Mouse (Mus musculus) hindbrain, embryonic 13.5 days (tissue): Measurements from ENCODE around the gene Foxp4. TPM values are rescaled to one million over a fixed set of nuclear protein-coding genes. Genes with fewer than 3 reads are reported as not detected.
A peak's percentile ranks its signal among the peaks of the same experiment; 100 is the strongest.

Source experiments
- ATAC-seq: fragments of 200-750 bp; cut with Nextera tagmentation; 2 replicates; pipeline ENCODE4 v1.8.0; 2017; ENCODE audit warnings: moderate TSS enrichment; ENCODE audit not compliant: low FRiP score
- H3K27ac ChIP-seq: fragments of 300-500 bp; sonication (generic); 2 replicates; pipeline ENCODE4 v1.5.1; 2015; ENCODE audit warnings: inconsistent platforms, mild to moderate bottlenecking, moderate library complexity
- H3K27me3 ChIP-seq: fragments of 300-500 bp; sonication (generic); 2 replicates; pipeline ENCODE4 v1.6.1; 2015; ENCODE audit warnings: mild to moderate bottlenecking, inconsistent platforms
- H3K36me3 ChIP-seq: fragments of 300-500 bp; sonication (generic); 2 replicates; pipeline ENCODE4 v1.6.1; 2015; ENCODE audit warnings: mild to moderate bottlenecking, inconsistent platforms
- H3K4me1 ChIP-seq: fragments of 300-500 bp; sonication (generic); replicated peaks from 2 replicates; pipeline ENCODE4 v1.6.1; 2015; ENCODE audit warnings: inconsistent platforms
- H3K4me2 ChIP-seq: fragments of 300-500 bp; sonication (generic); 2 replicates; pipeline ENCODE4 v1.6.1; 2015; ENCODE audit warnings: inconsistent platforms, mild to moderate bottlenecking, moderate library complexity
- H3K4me3 ChIP-seq: fragments of 300-500 bp; sonication (generic); 2 replicates; pipeline ENCODE4 v1.5.1; 2015; ENCODE audit warnings: mild to moderate bottlenecking, inconsistent platforms
- H3K9ac ChIP-seq: fragments of 300-500 bp; sonication (generic); 2 replicates; pipeline ENCODE4 v1.6.1; 2015; ENCODE audit warnings: mild to moderate bottlenecking, inconsistent platforms
- H3K9me3 ChIP-seq: fragments of 300-500 bp; sonication (generic); 2 replicates; pipeline ENCODE4 v1.6.1; 2016; ENCODE audit warnings: inconsistent platforms
- WGBS: fragments of 180-500 bp; shearing (Covaris S2); methylation state at CpG from one replicate; pipeline ENCODE4 v1.1.7; 2015; 5-methylcytosine and 5-hydroxymethylcytosine counted together
- polyA plus RNA-seq: library from polyadenylated mRNA; unstranded; fragments of >200 nt; fragmentation: Nextera tagmentation; extraction: Ambion mirVana; gene quantifications from 2 replicates; pipeline ENCODE4 v1.2.1, GENCODE M21; 2015

The Foxp4 gene
- polyA plus RNA-seq, 1 experiment from 2014 or later, result 19.9 TPM

GRCm38 (mm10) chr17:47841521-47841920, 82.9 kb downstream of the Foxp4 start:
- 84% methylated on average over 8 of the region's 8 CpGs for WGBS
- no peak overlapping the region for H3K9ac ChIP-seq
- no peak for ATAC-seq

GRCm38 (mm10) chr17:47837808-47838207, 86.6 kb downstream of the Foxp4 start:
- ATAC-seq, result no peak
- WGBS, result 52% methylated on average over 6 of the region's 6 CpGs
- Histone ChIP-seq H3K36me3 (no peaks in the 10 kb centered on the region), H3K4me3 (no peak overlapping the region), H3K4me1 (peaks cover 17% of the 10 kb centered on the region), H3K4me2 (no peak overlapping the region), H3K9ac (no peak overlapping the region), H3K27me3 (peaks cover 52% of the 10 kb centered on the region), H3K9me3 (no peaks in the 10 kb centered on the region), H3K27ac (no peak overlapping the region)

More at GRCm38 (mm10) chr17:47841521-47841920, 82.9 kb downstream of the Foxp4 start:
- peaks cover 17% of the 10 kb centered on the region for H3K27me3 ChIP-seq
- H3K4me3 ChIP-seq, result no peak overlapping the region
- no peak overlapping the region for H3K27ac ChIP-seq
- H3K4me2 ChIP-seq, result no peak overlapping the region
- no peaks in the 10 kb centered on the region; the same call in 1 of the 2 replicates for H3K9me3 ChIP-seq
- no peaks in the 10 kb centered on the region; the same call in 1 of the 2 replicates for H3K4me1 ChIP-seq
- H3K36me3 ChIP-seq, result no peaks in the 10 kb centered on the region

GRCm38 (mm10) chr17:47834482-47834767, 90.0 kb downstream of the Foxp4 start, which contains the start of gene Mdfi:
TSS of gene Mdfi (minus strand) at chr17:47834691.
- peaks cover 38% of the 10 kb centered on the region for H3K4me1 ChIP-seq
- H3K9me3 ChIP-seq, result no peaks in the 10 kb centered on the region
- H3K9ac ChIP-seq, result peak within 1 kb of the TSS; percentile 72; the same call in 1 of the 2 replicates
- 4% methylated on average over 18 of the region's 18 CpGs for WGBS
- no peak within 1 kb of the TSS for H3K27ac ChIP-seq
- no peak for ATAC-seq
- no peaks in the 10 kb centered on the region for H3K36me3 ChIP-seq
- peaks cover 83% of the 10 kb centered on the region for H3K27me3 ChIP-seq
- peak within 1 kb of the TSS; percentile 53 for H3K4me3 ChIP-seq
- peak within 1 kb of the TSS; percentile 88 for H3K4me2 ChIP-seq

DNA sequence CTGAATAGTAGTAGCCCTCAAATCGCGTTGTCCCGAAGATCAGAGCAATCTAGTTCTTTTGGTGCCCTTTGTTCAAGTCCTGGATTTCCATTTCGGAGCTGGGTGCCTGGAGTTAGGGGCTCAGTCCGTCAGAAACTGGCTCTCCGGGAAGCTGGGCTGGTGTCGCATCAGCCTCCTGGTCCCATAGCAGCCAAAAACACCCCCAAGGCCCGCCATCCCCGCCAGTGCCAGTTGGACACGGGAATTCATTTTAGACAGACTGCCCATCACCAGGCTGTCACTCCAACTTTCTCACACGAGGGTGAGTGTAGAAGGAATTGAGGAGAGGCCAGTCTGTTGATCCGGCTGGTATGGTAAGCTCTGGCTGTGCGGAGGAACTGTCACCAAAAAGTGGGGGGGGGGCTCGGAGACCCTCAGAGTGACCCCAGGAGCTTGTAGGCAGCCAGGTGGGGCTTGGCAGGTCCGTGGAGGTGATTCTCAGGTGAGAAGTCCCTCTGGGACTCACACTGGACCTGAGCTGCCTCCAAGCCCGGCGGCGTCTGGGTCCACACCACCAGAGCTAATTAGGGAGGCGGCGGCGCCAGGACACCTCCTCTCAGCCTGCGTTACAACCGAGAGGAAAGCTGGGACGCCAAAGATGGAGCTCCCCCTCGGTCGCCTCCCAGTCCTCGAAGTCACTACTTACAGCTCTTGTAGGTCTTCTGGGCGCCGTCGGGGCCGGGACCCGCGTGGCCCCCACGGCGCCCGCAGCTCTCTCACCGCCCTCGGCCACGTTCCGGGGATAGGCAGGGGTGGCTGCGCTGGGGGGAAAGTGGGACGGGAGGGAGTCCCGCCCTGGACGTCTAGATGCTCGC, 90.6 kb downstream of the Foxp4 start:
- no peak for ATAC-seq
- peak overlapping the region; percentile 72; the same call in 1 of the 2 replicates for H3K9ac ChIP-seq

DNA sequence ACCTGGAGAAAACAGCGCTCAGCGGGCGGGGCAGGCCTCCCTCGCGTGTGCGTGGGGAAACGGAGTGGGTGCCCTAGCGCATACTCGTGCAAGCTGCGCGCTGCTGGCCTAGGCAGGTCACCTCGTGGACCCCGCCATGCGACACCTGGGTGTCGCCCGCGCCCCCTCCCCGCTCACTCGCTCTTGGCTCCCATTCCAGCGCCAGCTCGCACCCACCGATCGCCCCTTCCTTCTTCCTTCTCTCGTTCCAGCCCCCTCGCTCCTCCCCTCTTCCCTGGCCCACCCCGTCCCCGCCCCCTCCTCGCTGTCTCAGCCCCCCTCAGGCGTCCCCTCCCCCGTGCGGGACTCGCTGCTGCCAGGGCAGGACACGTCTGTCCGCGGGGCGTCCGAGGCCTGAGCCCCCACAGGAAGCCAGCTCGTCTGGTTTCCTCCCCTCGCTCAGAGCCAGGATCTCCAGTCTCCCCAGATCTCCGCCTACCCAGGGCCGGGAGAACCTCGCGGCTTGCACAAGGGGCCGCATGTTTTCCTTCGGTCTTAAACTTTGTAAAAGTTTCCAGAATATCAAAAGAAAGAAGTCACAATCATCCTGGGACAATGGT, 91.3 kb downstream of the Foxp4 start:
- Histone ChIP-seq H3K27ac (peak overlapping the region; percentile 35; the same call in 1 of the 2 replicates), H3K4me1 (peaks cover 38% of the 10 kb centered on the region), H3K4me3 (peak overlapping the region; percentile 53), H3K36me3 (no peaks in the 10 kb centered on the region), H3K4me2 (peak overlapping the region; percentile 88), H3K9me3 (no peaks in the 10 kb centered on the region), H3K27me3 (peaks cover 79% of the 10 kb centered on the region), H3K9ac (peak overlapping the region; percentile 72)
- 1% methylated on average over 44 of the region's 45 CpGs for WGBS
- ATAC-seq, result peak; percentile 43; the same call in 1 of the 2 replicates

More for the DNA sequence above, 90.6 kb downstream of the Foxp4 start:
- Histone ChIP-seq H3K4me1 (peaks cover 38% of the 10 kb centered on the region), H3K27ac (no peak overlapping the region), H3K4me2 (peak overlapping the region; percentile 88), H3K36me3 (no peaks in the 10 kb centered on the region), H3K9me3 (no peaks in the 10 kb centered on the region), H3K4me3 (peak overlapping the region; percentile 53), H3K27me3 (peaks cover 83% of the 10 kb centered on the region)
- under 1% methylated on average over 45 of the region's 45 CpGs for WGBS

DNA sequence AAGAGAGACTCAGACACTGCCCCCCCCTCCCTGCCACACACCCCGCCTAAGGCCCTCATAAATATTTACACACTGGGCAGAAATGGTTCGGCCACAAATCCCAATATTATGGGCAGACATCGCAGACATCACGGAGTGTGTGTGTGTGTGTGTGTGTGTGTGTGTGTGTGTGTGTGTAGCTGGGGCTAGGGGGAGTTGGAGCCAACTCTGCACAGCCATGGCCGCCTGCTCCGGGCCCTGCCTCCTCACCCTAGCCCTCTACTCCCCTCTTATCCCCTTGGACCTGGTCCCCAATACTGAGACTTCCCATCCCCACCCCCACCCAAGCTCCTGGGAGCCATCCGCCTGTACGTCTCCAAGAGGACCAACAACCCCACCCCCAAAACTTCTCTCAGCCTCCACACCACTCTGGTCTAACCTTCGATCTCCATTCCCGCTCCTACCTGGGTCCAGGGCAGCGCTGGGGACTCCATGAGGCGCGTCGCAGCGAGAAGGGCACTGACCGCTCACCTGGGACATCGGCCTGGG, 91.9 kb downstream of the Foxp4 start:
- Histone ChIP-seq H3K27me3 (peaks cover 74% of the 10 kb centered on the region), H3K27ac (peak overlapping the region; percentile 35; the same call in 1 of the 2 replicates), H3K9me3 (no peaks in the 10 kb centered on the region), H3K4me3 (peak overlapping the region; percentile 53), H3K36me3 (no peaks in the 10 kb centered on the region), H3K4me2 (peak overlapping the region; percentile 88), H3K9ac (peak overlapping the region; percentile 72), H3K4me1 (peaks cover 38% of the 10 kb centered on the region)
- 2% methylated on average over 16 of the region's 17 CpGs for WGBS
- peak; percentile 57; the same call in 1 of the 2 replicates for ATAC-seq

DNA sequence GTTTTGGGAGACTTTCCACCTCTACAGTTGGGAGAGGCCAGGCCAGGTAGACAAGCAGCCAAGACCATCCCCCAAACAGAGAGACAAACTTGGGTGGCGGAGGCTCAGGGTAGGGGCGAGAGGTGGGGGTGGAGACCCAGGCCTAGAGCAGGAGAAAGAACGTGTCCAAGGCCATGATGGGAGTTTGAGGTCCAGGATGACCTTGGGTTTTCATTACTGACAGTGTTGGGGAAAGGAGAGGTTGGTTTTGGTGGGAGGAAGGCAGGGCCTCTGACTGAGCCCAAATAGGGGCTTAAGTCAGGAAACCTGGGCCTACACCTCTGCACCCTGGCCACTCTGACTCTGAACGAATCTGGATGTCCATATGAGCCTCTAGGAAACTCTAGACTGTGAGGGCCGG, 92.7 kb downstream of the Foxp4 start:
- WGBS, result 50% methylated on average over 5 of the region's 5 CpGs
- ATAC-seq, result no peak
- H3K9ac ChIP-seq, result peak overlapping the region; percentile 6; the same call in 1 of the 2 replicates
- peaks cover 38% of the 10 kb centered on the region for H3K4me1 ChIP-seq
- H3K27ac ChIP-seq, result no peak overlapping the region
- no peaks in the 10 kb centered on the region for H3K9me3 ChIP-seq
- H3K4me3 ChIP-seq, result peak overlapping the region; percentile 53; the same call in 1 of the 2 replicates
- H3K4me2 ChIP-seq, result peak overlapping the region; percentile 88
- peaks cover 68% of the 10 kb centered on the region for H3K27me3 ChIP-seq
- H3K36me3 ChIP-seq, result peaks cover 5% of the 10 kb centered on the region

- Histone ChIP-seq H3K9me3 (no peaks in the 10 kb centered on the region), H3K4me1 (peaks cover 38% of the 10 kb centered on the region), H3K4me3 (0 out of 2 replicates have a peak overlapping the region, but pooled peaks have one; percentile 53), H3K4me2 (peak overlapping the region; percentile 88), H3K9ac (no peak overlapping the region; the same call in 1 of the 2 replicates), H3K36me3 (peaks cover 5% of the 10 kb centered on the region), H3K27ac (no peak overlapping the region), H3K27me3 (peaks cover 64% of the 10 kb centered on the region)
- 3% methylated on average over 9 of the region's 9 CpGs for WGBS
- ATAC-seq, result 0 out of 2 replicates have a peak, but pooled peaks have one; percentile 23
Measured at GRCm38 (mm10) chr17:47831161-47831560, 93.3 kb downstream of the Foxp4 start.

GRCm38 (mm10) chr17:47821339-47821738, 103.1 kb downstream of the Foxp4 start:
- Histone ChIP-seq H3K27ac (no peak overlapping the region), H3K9ac (no peak overlapping the region), H3K36me3 (no peaks in the 10 kb centered on the region), H3K4me1 (no peaks in the 10 kb centered on the region), H3K9me3 (no peaks in the 10 kb centered on the region), H3K4me3 (no peak overlapping the region), H3K27me3 (peaks cover 2% of the 10 kb centered on the region; the same call in 1 of the 2 replicates), H3K4me2 (no peak overlapping the region)
- ATAC-seq, result no peak
- WGBS, result 71% methylated on average over 8 of the region's 8 CpGs

DNA sequence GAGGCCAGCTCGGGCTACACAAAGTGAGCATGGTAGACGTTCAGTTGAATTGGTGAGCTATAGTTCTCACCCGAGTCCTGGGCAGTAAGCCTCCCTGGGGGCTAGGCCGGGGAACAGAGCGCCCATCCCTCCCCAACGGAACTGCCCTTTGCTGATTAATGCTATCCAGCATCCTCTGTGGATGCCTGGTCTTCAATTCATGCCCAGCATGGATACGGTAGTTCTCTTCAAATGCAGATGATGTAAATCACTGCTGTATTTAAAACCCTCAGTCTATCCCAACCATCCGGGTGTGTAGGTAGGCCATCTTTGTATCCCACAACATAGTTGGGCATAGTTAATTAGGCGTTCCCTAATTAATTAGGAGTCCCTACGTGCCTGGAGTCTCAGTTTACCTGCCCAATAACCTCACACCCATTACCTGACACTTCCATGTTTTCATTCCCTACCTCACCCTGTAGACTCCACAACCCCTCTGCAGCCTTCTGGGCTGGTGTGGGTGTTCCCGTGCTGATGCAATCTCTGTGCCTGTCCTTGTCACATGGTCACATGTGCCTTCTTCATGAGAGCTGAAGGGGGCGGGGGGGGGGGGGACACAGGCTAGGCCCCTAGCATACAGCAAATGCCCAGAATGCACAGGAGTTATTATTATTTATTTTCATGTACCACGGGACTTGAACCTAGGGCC, 106.3 kb downstream of the Foxp4 start:
- Histone ChIP-seq H3K4me1 (peaks cover 21% of the 10 kb centered on the region), H3K4me2 (no peak overlapping the region), H3K4me3 (no peak overlapping the region), H3K27me3 (peaks cover 12% of the 10 kb centered on the region; the same call in 1 of the 2 replicates), H3K9me3 (no peaks in the 10 kb centered on the region), H3K36me3 (no peaks in the 10 kb centered on the region), H3K27ac (no peak overlapping the region), H3K9ac (no peak overlapping the region)
- no peak for ATAC-seq
- 75% methylated on average over 13 of the region's 13 CpGs for WGBS
